Mouse (Mus musculus) CH12.LX (cell line): ENCODE data around the gene Pou3f1. TPM values are rescaled to one million over a fixed set of nuclear protein-coding genes. Genes with fewer than 3 reads are reported as not detected.

Source experiments
- DNase-seq: peaks from one replicate; pipeline ENCODE4 v3.0.0-alpha.2; 2013; ENCODE audit errors: extremely low read depth
- H3K27ac ChIP-seq: 2 replicates; pipeline ENCODE4 v1.5.1; 2012; ENCODE audit warnings: low read depth, mild to moderate bottlenecking, control low read depth, moderate library complexity; ENCODE audit not compliant: insufficient read depth
- H3K27me3 ChIP-seq: replicated peaks from 2 replicates; pipeline ENCODE3; 2012; ENCODE audit warnings: inconsistent platforms
- H3K36me3 ChIP-seq, 2 experiments: replicated peaks in 1 of 2; 2 replicates each; pipeline versions ENCODE3 to v1.6.1; 2012; ENCODE audit warnings: inconsistent platforms in 1 of 2, low read length in 1 of 2, mild to moderate bottlenecking in 1 of 2, mixed read lengths in 1 of 2, moderate library complexity in 1 of 2; ENCODE audit not compliant: control insufficient read depth in 1 of 2, insufficient read depth in 1 of 2
- H3K4me1 ChIP-seq, 2 experiments: 2 replicates each; pipeline ENCODE4 v1.6.1; 2012; ENCODE audit warnings: inconsistent platforms in 1 of 2, moderate library complexity in 1 of 2; ENCODE audit not compliant: insufficient read depth in 2 of 2, control insufficient read depth in 1 of 2
- H3K4me2 ChIP-seq: 2 replicates; pipeline ENCODE4 v1.6.1; 2012; ENCODE audit warnings: low read depth, mild to moderate bottlenecking, control low read depth; ENCODE audit not compliant: poor library complexity, insufficient read depth, severe bottlenecking
- H3K4me3 ChIP-seq, 3 experiments: fragments of 150-350 bp in 1 of 3; sonication (generic) in 1 of 3; replicated peaks in 1 of 3; 2 replicates each; pipeline versions ENCODE3 to v1.5.1; 2011 to 2012; ENCODE audit warnings: low read depth in 2 of 3, low read length in 2 of 3, mild to moderate bottlenecking in 2 of 3, moderate library complexity in 2 of 3, control low read depth in 1 of 3, improper control_type of control experiment in 1 of 3, inconsistent platforms in 1 of 3, mixed read lengths in 1 of 3; ENCODE audit not compliant: poor library complexity in 1 of 3
- H3K79me2 ChIP-seq: replicated peaks from 2 replicates; pipeline ENCODE4 v1.6.1; 2012; ENCODE audit warnings: mild to moderate bottlenecking, moderate library complexity; ENCODE audit not compliant: control insufficient read depth, poor library complexity, insufficient read depth, severe bottlenecking; ENCODE audit errors: extremely low read depth
- H3K9ac ChIP-seq: 2 replicates; pipeline ENCODE4 v1.6.1; 2012; ENCODE audit warnings: low read depth, mild to moderate bottlenecking, control low read depth, moderate library complexity; ENCODE audit not compliant: insufficient read depth
- H3K9me3 ChIP-seq: replicated peaks from 2 replicates; pipeline ENCODE3; 2012; ENCODE audit warnings: low read length, inconsistent platforms, mixed read lengths
- BHLHE40 ChIP-seq: IDR thresholded peaks from 2 replicates; pipeline ENCODE4 v1.6.1; 2011; ENCODE audit warnings: mild to moderate bottlenecking, low read depth, low read length, improper control_type of control experiment
- CHD1 ChIP-seq: IDR thresholded peaks from 2 replicates; pipeline ENCODE4 v1.6.1; 2012; ENCODE audit warnings: low read depth, low read length, improper control_type of control experiment, inconsistent platforms
- CHD2 ChIP-seq: IDR thresholded peaks from 2 replicates; pipeline ENCODE4 v1.6.1; 2011; ENCODE audit warnings: low read length, improper control_type of control experiment
- EP300 ChIP-seq: IDR thresholded peaks from 2 replicates; pipeline ENCODE4 v1.6.1; 2011; ENCODE audit warnings: low read length, improper control_type of control experiment
- JUN ChIP-seq: IDR thresholded peaks from 2 replicates; pipeline ENCODE4 v1.6.1; 2011; ENCODE audit warnings: low read depth, mild to moderate bottlenecking, low read length, improper control_type of control experiment, moderate library complexity; ENCODE audit not compliant: insufficient read depth
- JUND ChIP-seq: conservative IDR thresholded peaks from 2 replicates; pipeline ENCODE4 v1.6.1; 2011; ENCODE audit warnings: low read depth, low read length, improper control_type of control experiment
- KAT2A ChIP-seq: IDR thresholded peaks from 2 replicates; pipeline ENCODE4 v1.6.1; 2012; ENCODE audit warnings: low read length, improper control_type of control experiment, inconsistent platforms; ENCODE audit not compliant: insufficient replicate concordance
- MAFK ChIP-seq: IDR thresholded peaks from 2 replicates; pipeline ENCODE4 v1.6.1; 2011; ENCODE audit warnings: low read length, improper control_type of control experiment; ENCODE audit not compliant: insufficient replicate concordance
- MYC ChIP-seq: IDR thresholded peaks from 2 replicates; pipeline ENCODE4 v1.6.1; 2011; ENCODE audit warnings: low read depth, mild to moderate bottlenecking, improper control_type of control experiment, low read length
- NELFE ChIP-seq: IDR thresholded peaks from 2 replicates; pipeline ENCODE4 v1.6.1; 2011; ENCODE audit warnings: low read depth, low read length, improper control_type of control experiment
- PAX5 ChIP-seq: IDR thresholded peaks from 2 replicates; pipeline ENCODE4 v1.6.1; 2012; ENCODE audit warnings: low read length, inconsistent platforms, mixed read lengths
- POLR2A ChIP-seq: IDR thresholded peaks from 2 replicates; pipeline ENCODE4 v1.6.1; 2011; ENCODE audit warnings: low read depth, mild to moderate bottlenecking, improper control_type of control experiment, low read length
- TBP ChIP-seq: conservative IDR thresholded peaks from 2 replicates; pipeline ENCODE4 v1.6.1; 2011; ENCODE audit warnings: low read depth, low read length, improper control_type of control experiment
- TCF12 ChIP-seq: IDR thresholded peaks from 2 replicates; pipeline ENCODE4 v1.6.1; 2014; ENCODE audit warnings: low read depth, mild to moderate bottlenecking, inconsistent platforms, low read length, improper control_type of control experiment
- UBTF ChIP-seq: IDR thresholded peaks from 2 replicates; pipeline ENCODE4 v1.6.1; 2012; ENCODE audit warnings: low read depth, mild to moderate bottlenecking, inconsistent platforms, low read length, improper control_type of control experiment, moderate library complexity
- ZC3H11A ChIP-seq: IDR thresholded peaks from 2 replicates; pipeline ENCODE4 v1.6.1; 2012; ENCODE audit warnings: low read depth, mild to moderate bottlenecking, inconsistent platforms, low read length, improper control_type of control experiment
- ZMIZ1 ChIP-seq: IDR thresholded peaks from 2 replicates; pipeline ENCODE4 v1.6.1; 2012; ENCODE audit warnings: low read depth, mild to moderate bottlenecking, inconsistent platforms, low read length, improper control_type of control experiment
- dilution Hi-C: fragments of 300-500 bp; cut with MboI; formaldehyde crosslinking; loops from 2 replicates; pipeline ENCODE4 v1.14.3; 2020; ENCODE audit warnings: low sequenced_read_pairs; ENCODE audit not compliant: extremely low pct_unique_long_range_greater_than_20kb, extremely low pct_ligation_motif_present
- in situ Hi-C: fragments of 300-500 bp; cut with MboI; formaldehyde crosslinking; loops from 3 replicates; pipeline ENCODE4 v1.14.3; 2019; ENCODE audit warnings: low sequenced_read_pairs, low pct_ligation_motif_present, low pct_unique_long_range_greater_than_20kb, mixed read lengths
- polyA plus RNA-seq: library from polyadenylated mRNA; unstranded; fragments of >175 nt; gene quantifications from 2 replicates; pipeline ENCODE4 v1.2.1, GENCODE M21; 2012; ENCODE audit warnings: low read depth; ENCODE audit not compliant: insufficient read length
- total RNA-seq, 2 experiments: library from RNA; depleted of rRNA; stranded (reverse); fragments of 300-350 nt in 1 of 2; fragments of >200 nt in 1 of 2; gene quantifications; 2 replicates each; pipeline ENCODE4 v1.2.3; 2012 to 2014

The Pou3f1 gene
- total and polyA plus RNA-seq, 3 experiments = not detected

- TF ChIP-seq CHD1 (no peak), JUND (no peak), BHLHE40 (no peak), CHD2 (no peak), TCF12 (no peak)
- in situ Hi-C loops (no loop called here), dilution Hi-C loops (no loop called here)
- Histone ChIP-seq H3K4me1 (peaks cover 0 to 14% of the 10 kb centered on the region in 2 experiments; a peak in 2 of 4 replicates), H3K4me3 (no peak overlapping the region), H3K4me2 (no peak overlapping the region), H3K36me3 (no peaks in the 10 kb centered on the region), H3K79me2 (no peaks in the 10 kb centered on the region), H3K27me3 (peaks cover 26% of the 10 kb centered on the region), H3K27ac (no peak overlapping the region), H3K9ac (no peak overlapping the region), H3K9me3 (peaks cover 36% of the 10 kb centered on the region)
- no peak for DNase-seq
Measured at GRCm38 (mm10) chr4:124656854-124657650, 445 bp downstream of the Pou3f1 start.

DNA sequence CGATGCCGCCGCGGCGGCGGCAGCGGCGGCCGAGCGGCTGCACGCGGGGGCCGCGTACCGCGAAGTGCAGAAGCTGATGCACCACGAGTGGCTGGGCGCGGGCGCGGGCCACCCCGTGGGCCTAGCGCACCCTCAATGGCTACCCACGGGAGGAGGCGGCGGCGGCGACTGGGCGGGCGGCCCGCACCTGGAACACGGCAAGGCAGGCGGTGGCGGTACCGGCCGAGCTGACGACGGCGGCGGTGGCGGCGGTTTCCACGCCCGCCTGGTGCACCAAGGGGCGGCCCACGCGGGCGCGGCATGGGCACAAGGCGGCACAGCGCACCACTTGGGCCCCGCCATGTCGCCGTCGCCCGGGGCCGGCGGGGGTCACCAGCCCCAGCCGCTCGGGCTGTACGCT, 1.2 kb downstream of the Pou3f1 start:
- Histone ChIP-seq H3K27me3 (peaks cover 28% of the 10 kb centered on the region), H3K4me2 (no peak overlapping the region), H3K9ac (no peak overlapping the region)
- TF ChIP-seq NELFE (no peak), KAT2A (no peak), EP300 (no peak), TBP (no peak), PAX5 (no peak), JUN (no peak), MAFK (no peak), BHLHE40 (no peak), POLR2A (no peak), UBTF (no peak), ZC3H11A (no peak), ZMIZ1 (no peak), TCF12 (no peak), MYC (no peak), CHD1 (no peak), JUND (no peak)
- TF ChIP-seq, all 38 proteins: peak for 0
- Histone ChIP-seq H3K9me3 (peaks cover 36% of the 10 kb centered on the region), H3K36me3 (no peaks in the 10 kb centered on the region), H3K4me1 (peaks cover 0 to 8% of the 10 kb centered on the region in 2 experiments; a peak in 2 of 4 replicates), H3K4me3 (no peak overlapping the region), H3K27ac (no peak overlapping the region), H3K79me2 (no peaks in the 10 kb centered on the region)
- in situ Hi-C loops = no loop called here
- no peak for DNase-seq
- dilution Hi-C loops = no loop called here
